Mouse (Mus musculus): ENCODE data around the gene Pdxk. TPM values are rescaled to one million over a fixed set of nuclear protein-coding genes. Genes with fewer than 3 reads are reported as not detected.

The Pdxk gene
- polyA plus RNA-seq, 1 experiment, result 28.2 TPM

GRCm38 (mm10) chr10:78458348-78459111 lies 6.2 kb downstream of the Pdxk start:
- no peak for DNase-seq (ENCODE audit: low spot score)

GRCm38 (mm10) chr10:78457495-78458347 lies 7.1 kb downstream of the Pdxk start:
- no peak for DNase-seq (ENCODE audit: low spot score)

GRCm38 (mm10) chr10:78456696-78457095 lies 8.1 kb downstream of the Pdxk start:
- DNase-seq (ENCODE audit: low spot score), result no peak

GRCm38 (mm10) chr10:78452641-78453040 lies 12.1 kb downstream of the Pdxk start:
- DNase-seq (ENCODE audit: low spot score), result no peak

GRCm38 (mm10) chr10:78450761-78451160 lies 14.0 kb downstream of the Pdxk start:
- DNase-seq (ENCODE audit: low spot score), result no peak

- no peak for DNase-seq (ENCODE audit: low spot score)
These were observed 17.4 kb downstream of the Pdxk start for GRCm38 (mm10) chr10:78447396-78447795.

- DNase-seq (ENCODE audit: low spot score), result no peak
These were observed 18.6 kb downstream of the Pdxk start for GRCm38 (mm10) chr10:78446195-78446594.

GRCm38 (mm10) chr10:78442292-78442691 lies 22.5 kb downstream of the Pdxk start:
- no peak for DNase-seq (ENCODE audit: low spot score)

GRCm38 (mm10) chr10:78441606-78442005 lies 23.2 kb downstream of the Pdxk start:
- no peak for DNase-seq (ENCODE audit: low spot score)

GRCm38 (mm10) chr10:78440812-78441211 lies 24.0 kb downstream of the Pdxk start:
- no peak for DNase-seq (ENCODE audit: low spot score)

- DNase-seq (ENCODE audit: low spot score), result no peak
These were observed 24.8 kb downstream of the Pdxk start for GRCm38 (mm10) chr10:78439990-78440389.

GRCm38 (mm10) chr10:78439550-78439949 lies 25.2 kb downstream of the Pdxk start:
- DNase-seq (ENCODE audit: low spot score), result no peak

- DNase-seq (ENCODE audit: low spot score), result peak; percentile 69
These were observed 26.7 kb downstream of the Pdxk start for GRCm38 (mm10) chr10:78438094-78438493.

GRCm38 (mm10) chr10:78432853-78433252 lies 31.9 kb downstream of the Pdxk start:
- DNase-seq (ENCODE audit: low spot score), result no peak

- DNase-seq (ENCODE audit: low spot score), result no peak
These were observed 35.0 kb downstream of the Pdxk start for GRCm38 (mm10) chr10:78429776-78430175.

- DNase-seq (ENCODE audit: low spot score), result no peak
These were observed 35.6 kb downstream of the Pdxk start for GRCm38 (mm10) chr10:78429180-78429579.

- DNase-seq (ENCODE audit: low spot score), result no peak
These were observed 36.7 kb downstream of the Pdxk start for GRCm38 (mm10) chr10:78428070-78428469.

- no peak for DNase-seq (ENCODE audit: low spot score)
These were observed 38.5 kb downstream of the Pdxk start for GRCm38 (mm10) chr10:78426117-78426735.

GRCm38 (mm10) chr10:78425181-78426041 lies 39.4 kb downstream of the Pdxk start, which contains the start of gene Cstb:
Gene Cstb (plus strand): TSS chr10:78425669.
- peak; percentile 68 for DNase-seq (ENCODE audit: low spot score)

GRCm38 (mm10) chr10:78422614-78423013 lies 42.2 kb downstream of the Pdxk start:
- no peak for DNase-seq (ENCODE audit: low spot score)

GRCm38 (mm10) chr10:78420929-78421328 lies 43.8 kb downstream of the Pdxk start:
- DNase-seq (ENCODE audit: low spot score), result no peak

All from urinary bladder, adult 2 months (tissue).